Mouse (Mus musculus) testis, adult 2 months (tissue): ENCODE results near the gene Map3k20. TPM values are rescaled to one million over a fixed set of nuclear protein-coding genes. Genes with fewer than 3 reads are reported as not detected.

Experiments
- H3K27ac ChIP-seq: fragments of 200-500 bp; 2 replicates; pipeline ENCODE4 v1.5.1; 2012; ENCODE audit warnings: low read depth, low read length; ENCODE audit not compliant: control insufficient read depth, insufficient read depth
- H3K27me3 ChIP-seq: fragments of 200-500 bp; 2 replicates; pipeline ENCODE4 v1.6.1; 2012; ENCODE audit warnings: mild to moderate bottlenecking, low read length, moderate library complexity; ENCODE audit not compliant: control insufficient read depth, insufficient read depth
- H3K36me3 ChIP-seq: fragments of 200-500 bp; 2 replicates; pipeline ENCODE4 v1.6.1; 2012; ENCODE audit warnings: mild to moderate bottlenecking, low read length; ENCODE audit not compliant: control insufficient read depth, insufficient read depth
- H3K4me1 ChIP-seq: fragments of 200-500 bp; 2 replicates; pipeline ENCODE4 v1.6.1; 2012; ENCODE audit warnings: low read length; ENCODE audit not compliant: control insufficient read depth, insufficient read depth
- H3K4me3 ChIP-seq: fragments of 200-500 bp; 2 replicates; pipeline ENCODE4 v1.5.1; 2012; ENCODE audit warnings: low read depth, mild to moderate bottlenecking, low read length, moderate library complexity, mixed read lengths; ENCODE audit not compliant: control insufficient read depth
- CTCF ChIP-seq: fragments of 200-500 bp; IDR thresholded peaks from 2 replicates; pipeline ENCODE4 v1.5.1; 2012; ENCODE audit warnings: low read depth, mild to moderate bottlenecking, inconsistent platforms, low read length, moderate library complexity; ENCODE audit not compliant: control insufficient read depth, insufficient read depth, insufficient replicate concordance
- POLR2A ChIP-seq: fragments of 200-500 bp; IDR thresholded peaks from 2 replicates; pipeline ENCODE4 v1.6.1; 2012; ENCODE audit warnings: low read depth, mild to moderate bottlenecking, inconsistent platforms, low read length, moderate library complexity; ENCODE audit not compliant: control insufficient read depth
- polyA plus RNA-seq: library from polyadenylated mRNA; depleted of rRNA; stranded (reverse); fragments of >200 nt; gene quantifications from 2 replicates; pipeline ENCODE4 v1.2.3, GENCODE M21; 2012

The Map3k20 gene
- polyA plus RNA-seq, 1 experiment, result 2.8 TPM

GRCm38 (mm10) chr2:72294994-72295393 is 9.6 kb downstream of the Map3k20 start:
- Histone ChIP-seq H3K36me3 (no peaks in the 10 kb centered on the region), H3K27ac (no peak overlapping the region), H3K27me3 (no peaks in the 10 kb centered on the region), H3K4me3 (no peak overlapping the region), H3K4me1 (no peaks in the 10 kb centered on the region)
- TF ChIP-seq CTCF (no peak), POLR2A (no peak)

- TF ChIP-seq POLR2A, result no peak
- TF ChIP-seq CTCF, result no peak
- Histone ChIP-seq H3K36me3 (no peaks in the 10 kb centered on the region), H3K27ac (no peak overlapping the region), H3K4me3 (no peak overlapping the region), H3K4me1 (no peaks in the 10 kb centered on the region), H3K27me3 (no peaks in the 10 kb centered on the region)
These were observed 11.7 kb downstream of the Map3k20 start for GRCm38 (mm10) chr2:72296984-72297715.

GRCm38 (mm10) chr2:72297716-72298082 is 12.3 kb downstream of the Map3k20 start:
- Histone ChIP-seq H3K4me3 (no peak overlapping the region), H3K27ac (no peak overlapping the region), H3K4me1 (no peaks in the 10 kb centered on the region), H3K27me3 (no peaks in the 10 kb centered on the region), H3K36me3 (no peaks in the 10 kb centered on the region)
- TF ChIP-seq CTCF, result no peak
- TF ChIP-seq POLR2A, result no peak

GRCm38 (mm10) chr2:72298406-72298805 is 13.0 kb downstream of the Map3k20 start:
- TF ChIP-seq CTCF (0 out of 2 replicates have a peak, but pooled peaks have one; percentile 14), POLR2A (no peak)
- no peaks in the 10 kb centered on the region for H3K27me3 ChIP-seq
- H3K27ac ChIP-seq, result no peak overlapping the region
- no peaks in the 10 kb centered on the region for H3K36me3 ChIP-seq
- H3K4me3 ChIP-seq, result no peak overlapping the region
- H3K4me1 ChIP-seq, result no peaks in the 10 kb centered on the region

- no peak for TF ChIP-seq POLR2A
- TF ChIP-seq CTCF, result no peak
- Histone ChIP-seq H3K4me1 (no peaks in the 10 kb centered on the region), H3K4me3 (no peak overlapping the region), H3K36me3 (no peaks in the 10 kb centered on the region), H3K27ac (no peak overlapping the region), H3K27me3 (no peaks in the 10 kb centered on the region)
These were observed 15.9 kb downstream of the Map3k20 start for GRCm38 (mm10) chr2:72301194-72301916.

- Histone ChIP-seq H3K27me3 (no peaks in the 10 kb centered on the region), H3K36me3 (no peaks in the 10 kb centered on the region), H3K27ac (no peak overlapping the region), H3K4me1 (no peaks in the 10 kb centered on the region), H3K4me3 (peak overlapping the region; percentile 79)
- no peak for TF ChIP-seq POLR2A
- no peak for TF ChIP-seq CTCF
These were observed 20.3 kb downstream of the Map3k20 start for GRCm38 (mm10) chr2:72305738-72306137.

GRCm38 (mm10) chr2:72308351-72308750 is 22.9 kb downstream of the Map3k20 start:
- peaks cover 3% of the 10 kb centered on the region; the same call in 1 of the 2 replicates for H3K4me1 ChIP-seq
- H3K27me3 ChIP-seq, result no peaks in the 10 kb centered on the region
- no peak overlapping the region for H3K4me3 ChIP-seq
- no peaks in the 10 kb centered on the region for H3K36me3 ChIP-seq
- TF ChIP-seq CTCF, result no peak
- no peak for TF ChIP-seq POLR2A
- H3K27ac ChIP-seq, result no peak overlapping the region

GRCm38 (mm10) chr2:72308981-72309380 is 23.5 kb downstream of the Map3k20 start:
- no peak overlapping the region for H3K27ac ChIP-seq
- H3K27me3 ChIP-seq, result no peaks in the 10 kb centered on the region
- TF ChIP-seq POLR2A (no peak), CTCF (no peak)
- peaks cover 3% of the 10 kb centered on the region; the same call in 1 of the 2 replicates for H3K4me1 ChIP-seq
- no peak overlapping the region for H3K4me3 ChIP-seq
- no peaks in the 10 kb centered on the region for H3K36me3 ChIP-seq
